Mouse (Mus musculus) lung, postnatal 0 days (tissue): Measurements from ENCODE around the gene Gm11037. TPM values are rescaled to one million over a fixed set of nuclear protein-coding genes. Genes with fewer than 3 reads are reported as not detected.

Source experiments
- ATAC-seq: fragments of 200-750 bp; cut with Nextera tagmentation; 2 replicates; pipeline ENCODE4 v1.8.0; 2017; ENCODE audit warnings: moderate library complexity
- DNase-seq: peaks from one replicate; pipeline ENCODE4 v3.0.0-alpha.2; 2016; ENCODE audit warnings: low spot score
- H3K27ac ChIP-seq: fragments of 300-500 bp; sonication (generic); 2 replicates; pipeline ENCODE4 v1.5.1; 2014; ENCODE audit warnings: antibody characterized with exemption, mild to moderate bottlenecking, low read length, mixed read lengths
- H3K27me3 ChIP-seq: fragments of 300-500 bp; sonication (generic); replicated peaks from 2 replicates; pipeline ENCODE4 v1.6.1; 2014; ENCODE audit warnings: low read length, mixed read lengths; ENCODE audit not compliant: insufficient read depth
- H3K36me3 ChIP-seq: fragments of 300-500 bp; sonication (generic); 2 replicates; pipeline ENCODE4 v1.6.1; 2014; ENCODE audit warnings: low read length, mixed read lengths; ENCODE audit not compliant: insufficient read depth
- H3K4me1 ChIP-seq: fragments of 300-500 bp; sonication (generic); 2 replicates; pipeline ENCODE4 v1.6.1; 2014; ENCODE audit warnings: antibody characterized with exemption, low read depth, low read length, mixed read lengths; ENCODE audit not compliant: insufficient read depth
- H3K4me2 ChIP-seq: fragments of 300-500 bp; sonication (generic); replicated peaks from 2 replicates; pipeline ENCODE4 v1.6.1; 2014; ENCODE audit warnings: low read depth, mild to moderate bottlenecking, low read length, moderate library complexity, mixed read lengths
- H3K4me3 ChIP-seq: fragments of 300-500 bp; sonication (generic); 2 replicates; pipeline ENCODE4 v1.5.1; 2014; ENCODE audit warnings: low read depth, low read length
- H3K9ac ChIP-seq: fragments of 300-500 bp; sonication (generic); replicated peaks from 2 replicates; pipeline ENCODE4 v1.6.1; 2014; ENCODE audit warnings: low read depth, mild to moderate bottlenecking
- H3K9me3 ChIP-seq: fragments of 300-500 bp; sonication (generic); 2 replicates; pipeline ENCODE4 v1.6.1; 2016; ENCODE audit warnings: low read length, mixed read lengths
- CTCF ChIP-seq: IDR thresholded peaks from 2 replicates; pipeline ENCODE4 v1.5.1; 2016; ENCODE audit warnings: antibody characterized with exemption, mild to moderate bottlenecking
- EP300 ChIP-seq: IDR thresholded peaks from 2 replicates; pipeline ENCODE4 v1.6.1; 2016; ENCODE audit warnings: antibody characterized with exemption, mild to moderate bottlenecking, control low read depth
- WGBS: fragments of 180-500 bp; shearing (Covaris S2); extraction: QIAGEN DNeasy Blood & Tissue Kit; methylation state at CpG from one replicate; pipeline ENCODE4 v1.1.7; 2014; 5-methylcytosine and 5-hydroxymethylcytosine counted together
- polyA plus RNA-seq: library from polyadenylated mRNA; unstranded; fragments of >200 nt; fragmentation: Nextera tagmentation; extraction: Ambion mirVana; gene quantifications from 2 replicates; pipeline ENCODE4 v1.2.1, GENCODE M21; 2015

Gm11037 gene
- polyA plus RNA-seq, 1 experiment from 2014 or later, result not detected

DNA sequence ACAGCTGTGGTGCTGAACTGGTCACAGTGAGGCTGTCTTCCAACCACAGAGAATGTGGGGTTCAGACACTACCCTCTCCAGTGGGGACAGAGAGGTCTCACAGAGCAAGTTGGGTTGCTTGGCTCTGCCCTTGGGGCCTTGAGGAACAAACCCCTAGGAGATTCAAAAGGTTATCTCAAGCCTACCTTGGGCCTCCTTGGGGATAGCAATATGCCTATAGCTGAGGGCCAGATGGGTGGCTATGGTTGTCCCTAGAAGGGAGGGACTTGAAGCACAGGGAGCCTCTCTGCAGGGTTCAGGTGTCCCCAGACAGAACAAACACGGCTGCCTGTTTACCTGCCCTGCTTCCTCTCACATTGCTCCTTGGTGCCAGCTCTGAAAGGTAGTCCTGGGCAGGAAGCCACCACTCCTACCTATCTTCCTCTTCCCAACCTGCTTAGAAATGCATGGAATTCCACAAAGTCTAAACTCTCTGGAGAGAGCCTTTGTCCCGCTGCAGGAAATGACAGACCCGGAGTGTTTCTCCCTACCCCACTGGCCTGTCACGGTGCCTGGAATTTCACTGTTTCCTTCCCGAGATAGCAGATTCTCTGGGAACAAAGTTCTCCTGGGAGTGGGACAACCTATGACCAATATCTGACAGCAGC lies 6.7 kb downstream of the Gm11037 start:
- H3K27ac ChIP-seq, result peak overlapping the region; percentile 55
- H3K9me3 ChIP-seq, result no peaks in the 10 kb centered on the region
- peaks cover 5% of the 10 kb centered on the region; the same call in 1 of the 2 replicates for H3K36me3 ChIP-seq
- 20% methylated on average over 5 of the region's 5 CpGs for WGBS
- H3K4me2 ChIP-seq, result no peak overlapping the region
- no peaks in the 10 kb centered on the region for H3K27me3 ChIP-seq
- peak; percentile 38 for ATAC-seq
- peak; percentile 40 for DNase-seq
- H3K4me1 ChIP-seq, result peaks cover 7% of the 10 kb centered on the region; the same call in 1 of the 2 replicates
- no peak overlapping the region for H3K4me3 ChIP-seq
- peak; percentile 27; the same call in 1 of the 2 replicates for TF ChIP-seq EP300
- no peak for TF ChIP-seq CTCF
- no peak overlapping the region for H3K9ac ChIP-seq

DNA sequence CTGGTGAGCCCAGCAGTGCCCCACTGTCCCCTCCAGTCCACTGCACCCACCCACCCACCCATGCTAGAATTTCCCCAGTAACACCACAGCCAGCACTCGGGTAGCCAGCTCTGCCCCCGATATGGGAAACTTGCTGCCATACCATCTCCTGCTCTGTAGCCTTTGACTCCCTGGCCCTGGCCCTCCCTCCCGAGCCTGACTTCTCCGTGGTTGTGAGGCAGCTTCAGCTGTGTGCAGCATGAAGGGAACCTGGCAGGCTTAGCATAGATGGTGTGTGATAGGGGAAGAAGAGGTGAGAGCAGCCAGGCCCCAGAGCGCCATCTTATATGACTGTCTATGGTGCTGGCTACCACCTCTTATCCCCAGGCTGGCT lies 7.2 kb downstream of the Gm11037 start:
- DNase-seq (no peak), ATAC-seq (no peak)
- Histone ChIP-seq H3K4me1 (peaks cover 7% of the 10 kb centered on the region; the same call in 1 of the 2 replicates), H3K4me2 (no peak overlapping the region), H3K27me3 (no peaks in the 10 kb centered on the region), H3K9ac (no peak overlapping the region), H3K27ac (peak overlapping the region; percentile 55), H3K4me3 (no peak overlapping the region), H3K36me3 (peaks cover 7% of the 10 kb centered on the region; the same call in 1 of the 2 replicates), H3K9me3 (no peaks in the 10 kb centered on the region)
- 44% methylated on average over 5 of the region's 5 CpGs for WGBS
- TF ChIP-seq EP300, result no peak
- TF ChIP-seq CTCF, result no peak

DNA sequence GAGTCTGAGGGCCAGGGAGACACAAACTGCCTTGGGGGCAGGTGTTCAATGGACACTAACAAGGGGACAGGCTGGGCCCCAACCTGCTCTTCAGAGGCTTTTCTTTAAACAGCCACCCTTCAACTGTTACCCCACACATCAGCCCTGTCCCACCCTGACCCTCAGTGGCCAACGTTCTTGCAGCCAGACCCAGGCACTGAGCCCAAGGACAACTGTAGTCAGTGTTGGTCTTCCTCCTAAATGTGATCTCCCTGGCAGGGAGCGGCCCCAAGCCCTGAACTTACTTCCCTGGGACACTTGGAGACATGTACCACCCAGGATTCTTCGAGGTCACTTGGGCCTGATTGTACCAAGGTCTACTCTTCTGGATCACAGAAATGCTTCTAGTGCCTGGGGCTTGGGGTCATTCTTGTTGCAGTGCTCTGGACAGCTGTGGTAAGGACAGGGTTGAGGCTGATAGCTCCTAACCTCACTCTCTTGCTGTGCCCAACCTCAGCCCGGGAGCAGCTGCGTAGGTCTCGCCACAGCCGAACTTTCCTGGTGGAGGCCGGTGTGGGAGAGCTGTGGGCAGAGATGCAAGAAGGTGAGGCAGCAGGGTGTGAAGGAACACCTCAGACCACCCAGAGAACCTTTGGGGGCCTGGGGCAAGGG lies 8.2 kb downstream of the Gm11037 start:
- Histone ChIP-seq H3K9me3 (no peaks in the 10 kb centered on the region), H3K36me3 (peaks cover 9% of the 10 kb centered on the region; the same call in 1 of the 2 replicates), H3K4me1 (peaks cover 7% of the 10 kb centered on the region; the same call in 1 of the 2 replicates), H3K27me3 (no peaks in the 10 kb centered on the region), H3K4me3 (no peak overlapping the region), H3K4me2 (no peak overlapping the region), H3K9ac (no peak overlapping the region), H3K27ac (no peak overlapping the region)
- DNase-seq (no peak), ATAC-seq (no peak)
- no peak for TF ChIP-seq EP300
- TF ChIP-seq CTCF, result no peak
- 88% methylated on average over 8 of the region's 8 CpGs for WGBS

DNA sequence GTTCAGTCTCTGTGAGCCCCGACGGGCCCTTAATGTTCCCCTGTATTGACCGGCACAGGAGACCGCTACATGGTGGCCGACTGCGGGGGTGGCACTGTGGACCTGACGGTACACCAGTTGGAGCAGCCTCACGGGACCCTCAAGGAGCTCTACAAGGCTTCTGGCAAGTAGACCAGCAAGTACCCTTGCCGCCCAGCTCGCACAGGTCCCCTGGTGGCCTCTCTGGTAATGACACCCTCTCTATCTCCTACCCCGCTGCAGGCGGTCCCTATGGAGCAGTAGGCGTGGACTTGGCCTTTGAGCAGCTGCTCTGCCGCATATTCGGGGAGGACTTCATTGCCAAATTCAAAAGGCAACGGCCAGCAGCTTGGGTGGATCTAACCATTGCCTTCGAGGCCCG lies 9.3 kb downstream of the Gm11037 start:
- no peak overlapping the region for H3K9ac ChIP-seq
- peak overlapping the region; percentile 32; the same call in 1 of the 2 replicates for H3K4me2 ChIP-seq

DNA sequence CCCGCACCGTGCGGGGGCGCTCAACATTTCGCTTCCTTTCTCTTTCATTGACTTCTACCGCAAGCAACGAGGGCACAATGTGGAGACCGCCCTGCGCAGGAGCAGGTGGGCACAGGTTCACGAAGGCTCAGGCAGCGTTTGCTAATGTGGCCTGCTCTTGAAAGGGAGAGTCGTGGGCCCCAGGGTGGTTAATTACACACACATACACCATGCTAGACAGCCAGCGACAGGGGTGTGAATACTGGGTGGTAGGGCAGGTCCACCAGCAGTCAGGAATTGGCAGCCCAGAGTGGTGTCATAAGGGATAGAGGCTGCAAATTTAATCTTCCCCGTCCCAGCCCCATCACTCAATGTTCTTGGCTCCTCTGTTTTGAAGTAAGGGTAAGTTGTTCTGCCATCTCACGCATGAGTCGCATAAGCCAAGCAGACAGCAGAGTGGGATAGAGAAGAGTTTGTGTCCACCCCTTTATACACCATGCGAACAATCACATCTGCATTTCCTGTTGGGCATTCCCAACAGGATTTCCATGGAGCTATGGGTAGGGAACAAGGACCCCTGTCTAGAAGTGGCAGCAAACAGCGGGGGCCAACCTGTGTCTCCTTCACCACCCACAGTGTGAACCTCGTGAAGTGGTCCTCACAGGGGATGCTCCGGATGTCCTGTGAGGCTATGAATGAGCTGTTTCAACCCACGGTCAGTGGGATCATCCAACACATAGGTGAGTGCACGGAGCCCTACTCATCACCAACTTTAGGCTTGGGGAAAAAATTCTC lies 9.9 kb downstream of the Gm11037 start:
- H3K9me3 ChIP-seq, result no peaks in the 10 kb centered on the region
- H3K4me1 ChIP-seq, result peaks cover 7% of the 10 kb centered on the region; the same call in 1 of the 2 replicates
- ATAC-seq, result no peak
- H3K27ac ChIP-seq, result no peak overlapping the region
- no peak overlapping the region for H3K4me3 ChIP-seq
- WGBS, result 73% methylated on average over 22 of the region's 22 CpGs
- no peaks in the 10 kb centered on the region for H3K27me3 ChIP-seq
- no peak overlapping the region for H3K9ac ChIP-seq
- no peak for DNase-seq
- peak overlapping the region; percentile 32; the same call in 1 of the 2 replicates for H3K4me2 ChIP-seq
- TF ChIP-seq EP300, result no peak
- TF ChIP-seq CTCF, result no peak
- peaks cover 19% of the 10 kb centered on the region for H3K36me3 ChIP-seq

More for the DNA sequence above, 9.3 kb downstream of the Gm11037 start:
- 30% methylated on average over 18 of the region's 18 CpGs for WGBS
- TF ChIP-seq CTCF, result peak; percentile 92
- TF ChIP-seq EP300, result no peak
- ATAC-seq, result peak; percentile 78
- Histone ChIP-seq H3K9me3 (no peaks in the 10 kb centered on the region), H3K36me3 (peaks cover 15% of the 10 kb centered on the region), H3K4me3 (no peak overlapping the region), H3K27ac (no peak overlapping the region), H3K4me1 (peaks cover 7% of the 10 kb centered on the region; the same call in 1 of the 2 replicates), H3K27me3 (no peaks in the 10 kb centered on the region)
- peak; percentile 84 for DNase-seq

DNA sequence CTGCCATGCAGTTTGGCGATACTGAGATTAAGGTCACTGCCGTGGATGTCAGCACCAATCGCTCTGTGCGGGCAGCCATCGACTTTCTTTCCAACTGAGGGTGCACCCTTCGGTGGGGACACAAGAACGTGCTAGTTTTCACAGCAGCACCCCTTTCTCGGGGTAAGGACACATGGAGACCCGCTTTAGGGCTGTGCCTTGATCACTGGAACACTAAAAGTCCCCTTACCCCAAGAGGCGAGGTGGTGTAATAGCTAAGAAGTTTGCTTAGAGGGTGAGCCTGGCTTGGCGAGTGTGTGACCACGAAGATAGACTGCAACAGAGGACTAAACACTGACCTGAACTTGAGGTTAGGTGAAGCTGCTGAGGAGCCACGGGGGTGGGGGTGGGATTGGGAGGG lies 11.8 kb downstream of the Gm11037 start:
- peaks cover 26% of the 10 kb centered on the region for H3K36me3 ChIP-seq
- no peak overlapping the region for H3K27ac ChIP-seq
- H3K4me1 ChIP-seq, result peaks cover under 1% of the 10 kb centered on the region; the same call in 1 of the 2 replicates
- no peaks in the 10 kb centered on the region for H3K27me3 ChIP-seq
- H3K4me3 ChIP-seq, result no peak overlapping the region
- no peak overlapping the region for H3K9ac ChIP-seq
- WGBS, result 61% methylated on average over 13 of the region's 13 CpGs
- H3K9me3 ChIP-seq, result no peaks in the 10 kb centered on the region
- ATAC-seq, result no peak
- DNase-seq, result no peak
- no peak overlapping the region for H3K4me2 ChIP-seq
- TF ChIP-seq CTCF, result no peak
- TF ChIP-seq EP300, result no peak
